Mouse (Mus musculus) ovary, adult 18-20 months (tissue): Measurements from ENCODE around the gene Uba5.

ENCODE experiments used
- DNase-seq: peaks from one replicate; pipeline ENCODE4 v3.0.0; 2022; ENCODE audit warnings: low spot score, mixed read lengths

Gene Uba5

GRCm38 (mm10) chr9:104062430-104063243 is at the start of gene Uba5:
Gene Uba5 (minus strand): TSS chr9:104063134.
- DNase-seq, result peak; percentile 58

- DNase-seq, result no peak
Observed at GRCm38 (mm10) chr9:104109151-104109550, 46.2 kb upstream of the Uba5 start.

GRCm38 (mm10) chr9:104108571-104109143 is 45.7 kb upstream of the Uba5 start:
- DNase-seq, result no peak

GRCm38 (mm10) chr9:104107482-104107881 is 44.5 kb upstream of the Uba5 start:
- DNase-seq, result no peak

- DNase-seq, result no peak
Observed at GRCm38 (mm10) chr9:104106930-104107329, 44.0 kb upstream of the Uba5 start.

GRCm38 (mm10) chr9:104104986-104105385 is 42.1 kb upstream of the Uba5 start:
- no peak for DNase-seq

- no peak for DNase-seq
Observed at GRCm38 (mm10) chr9:104102901-104103300, 40.0 kb upstream of the Uba5 start.

- no peak for DNase-seq
Observed at GRCm38 (mm10) chr9:104102301-104102700, 39.4 kb upstream of the Uba5 start.

- peak; percentile 28 for DNase-seq
Observed at GRCm38 (mm10) chr9:104101458-104101857, 38.5 kb upstream of the Uba5 start.

GRCm38 (mm10) chr9:104100822-104101221 is 37.9 kb upstream of the Uba5 start:
- DNase-seq, result no peak

- DNase-seq, result no peak
Observed at GRCm38 (mm10) chr9:104099060-104099459, 36.1 kb upstream of the Uba5 start.

GRCm38 (mm10) chr9:104098256-104098655 is 35.3 kb upstream of the Uba5 start:
- no peak for DNase-seq

GRCm38 (mm10) chr9:104092945-104093344 is 30.0 kb upstream of the Uba5 start:
- no peak for DNase-seq

GRCm38 (mm10) chr9:104088555-104088954 is 25.6 kb upstream of the Uba5 start:
- no peak for DNase-seq

- DNase-seq, result no peak
Observed at GRCm38 (mm10) chr9:104085730-104086429, 22.9 kb upstream of the Uba5 start.

GRCm38 (mm10) chr9:104080038-104080437 is 17.1 kb upstream of the Uba5 start:
- DNase-seq, result no peak

- DNase-seq, result no peak
Observed at GRCm38 (mm10) chr9:104079379-104079778, 16.4 kb upstream of the Uba5 start.

- DNase-seq, result no peak
Observed at GRCm38 (mm10) chr9:104078780-104079179, 15.8 kb upstream of the Uba5 start.

- DNase-seq, result no peak
Observed at GRCm38 (mm10) chr9:104075808-104076207, 12.9 kb upstream of the Uba5 start.

- DNase-seq, result no peak
Observed at GRCm38 (mm10) chr9:104070863-104071604, 8.1 kb upstream of the Uba5 start.

GRCm38 (mm10) chr9:104070241-104070640 is 7.3 kb upstream of the Uba5 start:
- no peak for DNase-seq

- DNase-seq, result no peak
Observed at GRCm38 (mm10) chr9:104064571-104064970, 1.6 kb upstream of the Uba5 start.
